Mouse (Mus musculus) liver, postnatal 0 days (tissue): Measurements from ENCODE around the gene Pcnx.

Experiments
- CTCF ChIP-seq: sonication (generic); IDR thresholded peaks from 2 replicates; pipeline ENCODE4 v1.5.1; 2016; ENCODE audit warnings: antibody characterized with exemption, low read depth
- EP300 ChIP-seq: IDR thresholded peaks from 2 replicates; pipeline ENCODE4 v1.6.1; 2016; ENCODE audit warnings: antibody characterized with exemption, low read depth, mild to moderate bottlenecking

GRCm38 (mm10) chr12:81837463-81837862 is 22.4 kb upstream of the Pcnx start:
- TF ChIP-seq CTCF, result no peak
- no peak for TF ChIP-seq EP300
